Mouse (Mus musculus) right cerebral cortex, postnatal 25 days (tissue): Measurements from ENCODE around the gene Gnpat.

ENCODE experiments used
- DNase-seq: peaks from one replicate; pipeline ENCODE4 v3.0.0; 2022

Gnpat gene

DNA sequence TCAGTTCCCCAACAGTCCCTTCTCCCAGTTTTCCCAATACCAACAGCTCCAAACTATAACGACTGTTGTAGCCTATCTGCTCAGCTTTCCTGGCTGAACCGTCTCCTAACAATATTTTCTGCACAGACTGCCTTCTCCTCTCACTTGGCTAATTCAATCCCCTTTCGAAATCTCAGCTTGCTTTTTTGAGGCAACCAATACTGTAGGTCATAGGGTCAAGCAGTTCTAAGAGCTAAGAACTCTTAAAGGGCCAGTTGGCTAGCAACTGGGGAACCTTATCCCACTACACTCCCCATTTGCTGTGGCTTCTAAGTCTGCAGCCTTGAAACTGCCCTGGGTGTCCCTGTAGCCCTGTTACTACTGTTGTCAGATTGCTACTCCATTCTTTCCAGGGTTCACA is 17.7 kb upstream of the Gnpat start:
- DNase-seq: no peak

DNA sequence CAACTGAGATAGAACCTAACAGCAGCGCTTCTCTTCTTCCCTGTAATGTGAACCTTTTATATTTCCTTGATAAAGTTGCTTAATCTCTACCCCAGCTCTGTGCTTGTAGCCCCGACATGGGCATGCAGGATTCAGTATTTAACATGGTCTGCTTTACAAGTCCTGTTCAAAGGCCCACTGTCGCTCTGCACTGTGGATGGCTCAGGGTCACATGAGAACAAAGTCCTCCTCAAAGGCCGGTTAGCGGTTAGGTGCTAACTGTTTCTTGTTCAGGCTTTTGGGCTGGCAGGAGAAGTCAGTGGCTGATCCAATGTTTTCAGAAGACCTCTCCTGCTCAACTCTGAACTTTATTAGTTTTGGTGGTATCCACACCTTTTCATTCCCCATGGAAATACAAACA is 17.3 kb upstream of the Gnpat start:
- no peak for DNase-seq

DNA sequence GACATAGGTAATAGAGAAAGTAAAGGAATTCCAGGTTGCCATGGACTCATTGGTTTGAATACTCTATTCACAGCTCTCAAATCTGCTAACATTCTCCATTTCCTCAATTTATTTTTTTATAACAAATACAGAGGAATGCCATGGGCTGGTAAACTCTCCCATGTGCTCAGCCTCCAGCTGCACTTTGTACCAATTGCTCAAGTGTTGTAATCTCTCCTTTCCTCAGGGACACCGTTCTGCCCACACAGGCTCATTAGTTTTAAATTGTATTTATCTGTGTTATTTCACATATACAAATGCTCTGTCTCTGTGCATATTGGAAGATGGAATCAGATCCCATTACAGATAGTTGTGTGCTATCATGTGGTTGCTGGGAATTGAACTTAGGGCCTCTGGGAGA is 9.3 kb upstream of the Gnpat start:
- DNase-seq: no peak

DNA sequence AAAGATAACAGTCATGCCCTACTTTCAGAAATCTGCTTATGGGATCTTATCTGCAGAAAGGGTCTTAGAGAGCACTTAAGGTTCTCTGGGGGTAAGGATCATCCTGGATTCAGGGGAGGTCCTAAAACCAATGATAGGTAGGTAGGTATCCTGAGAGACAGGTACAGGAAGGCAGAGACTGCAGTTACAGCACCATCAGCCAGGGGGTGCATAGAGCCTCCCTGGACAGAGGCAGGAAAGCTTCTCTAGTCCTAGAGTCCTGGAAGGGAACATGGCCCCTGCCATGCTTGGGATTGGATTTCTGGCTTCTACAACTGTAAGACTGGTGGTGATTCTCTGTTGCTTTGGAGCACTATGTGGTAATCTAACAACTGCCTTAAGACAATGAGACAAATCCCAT is 3.4 kb upstream of the Gnpat start:
- DNase-seq: no peak

DNA sequence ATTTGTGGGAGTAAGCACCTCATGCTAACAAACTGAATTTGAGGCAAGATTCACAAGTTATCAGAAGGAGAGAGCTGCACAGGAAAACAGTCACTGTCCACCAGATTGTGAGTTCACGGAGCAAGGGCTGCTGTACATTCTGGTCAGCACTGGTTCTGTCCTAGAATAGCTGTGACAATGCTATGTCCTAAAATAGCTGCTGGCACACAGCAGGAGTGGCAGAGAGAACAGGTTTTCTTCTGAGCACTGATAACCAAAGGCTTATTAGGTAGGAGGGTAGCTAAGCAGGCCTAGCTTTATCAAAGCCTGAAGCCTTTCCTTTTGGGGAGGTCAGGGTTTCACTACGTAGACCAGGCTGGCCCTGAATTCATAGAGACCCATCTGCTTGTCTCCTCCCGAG is 2.6 kb upstream of the Gnpat start:
- no peak for DNase-seq

DNA sequence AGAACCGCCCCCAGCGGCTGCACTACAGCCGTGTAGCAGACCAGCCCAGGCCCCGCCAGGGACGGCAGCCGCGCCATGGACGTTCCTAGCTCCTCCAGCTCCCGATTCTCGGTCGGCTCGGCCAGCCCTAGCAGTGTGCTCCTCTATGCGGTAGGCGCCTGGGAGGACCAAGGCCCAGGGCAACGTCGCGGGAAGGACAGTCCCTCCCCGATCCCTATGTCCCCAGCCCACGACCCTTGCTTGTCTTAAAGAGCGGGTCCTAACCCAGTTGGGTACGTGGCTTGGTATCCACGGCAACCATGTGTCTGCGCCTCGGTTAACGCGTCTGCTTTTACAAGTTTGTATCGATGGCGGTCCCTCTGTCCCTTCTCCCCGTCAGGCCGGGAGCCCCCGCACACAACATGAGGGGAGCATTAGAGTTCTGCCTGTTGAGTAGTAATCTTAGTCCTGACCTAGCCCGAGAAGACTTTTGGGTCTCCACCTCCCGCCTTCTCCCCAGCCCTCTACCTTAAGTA is 387 bp downstream of the Gnpat start:
- no peak for DNase-seq

DNA sequence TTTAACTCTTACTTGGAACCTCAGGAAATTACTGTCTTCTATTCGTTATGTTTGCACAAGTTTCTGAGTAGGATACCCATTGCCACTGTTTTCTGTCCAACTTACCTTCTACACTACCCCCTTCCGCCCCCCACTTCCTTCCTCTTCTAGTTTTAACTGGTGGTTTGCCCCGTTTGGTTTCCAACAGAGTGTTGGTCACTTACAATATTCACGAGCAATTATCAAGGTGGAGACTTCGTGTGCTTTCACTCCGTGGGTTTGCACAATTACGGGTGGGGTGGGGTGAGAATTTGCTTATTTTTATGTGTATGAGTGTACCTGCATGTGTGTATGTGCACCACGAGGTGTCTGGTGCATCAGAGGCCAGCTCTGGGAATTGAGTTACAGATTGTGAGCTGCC is 896 bp downstream of the Gnpat start:
- no peak for DNase-seq

DNA sequence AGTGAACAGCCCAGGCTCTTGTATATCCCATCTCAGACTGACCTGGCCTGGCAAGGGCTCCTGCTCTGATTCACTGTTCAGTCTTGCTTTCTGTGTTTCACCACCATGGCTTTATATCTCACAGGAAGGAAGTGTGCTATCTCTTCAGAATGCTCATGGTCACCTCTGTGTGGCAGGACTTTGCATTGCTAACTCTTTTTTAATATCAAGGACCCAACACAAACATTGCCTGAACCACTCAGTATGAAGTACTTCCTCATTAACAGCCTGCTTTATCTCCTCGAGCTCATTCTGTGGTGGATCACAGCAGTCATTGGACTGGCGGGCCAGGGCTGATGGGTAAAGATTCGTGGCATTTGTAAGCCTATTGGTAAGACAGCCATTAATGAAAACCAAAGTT is 3.8 kb downstream of the Gnpat start:
- DNase-seq: no peak

DNA sequence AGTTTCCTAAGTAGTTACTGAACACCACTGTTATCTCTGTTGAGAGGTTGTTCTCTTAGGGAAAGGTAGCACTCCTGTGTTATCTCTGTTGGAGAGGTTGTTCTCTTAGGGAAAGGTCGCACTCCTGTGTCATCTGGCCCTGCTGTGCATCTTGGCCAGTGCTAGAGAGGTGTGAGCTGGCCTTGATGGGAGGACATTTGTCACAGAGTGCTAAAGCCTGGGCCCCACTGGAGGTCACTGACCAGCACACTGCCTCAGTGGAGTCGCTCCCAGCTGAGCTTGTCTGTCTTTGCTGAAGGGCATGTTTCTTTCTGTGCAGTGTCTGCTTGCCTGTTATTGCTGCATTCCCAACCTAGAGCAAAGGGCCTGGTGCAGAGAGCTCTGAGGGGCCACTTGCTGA is 4.3 kb downstream of the Gnpat start:
- DNase-seq: no peak

DNA sequence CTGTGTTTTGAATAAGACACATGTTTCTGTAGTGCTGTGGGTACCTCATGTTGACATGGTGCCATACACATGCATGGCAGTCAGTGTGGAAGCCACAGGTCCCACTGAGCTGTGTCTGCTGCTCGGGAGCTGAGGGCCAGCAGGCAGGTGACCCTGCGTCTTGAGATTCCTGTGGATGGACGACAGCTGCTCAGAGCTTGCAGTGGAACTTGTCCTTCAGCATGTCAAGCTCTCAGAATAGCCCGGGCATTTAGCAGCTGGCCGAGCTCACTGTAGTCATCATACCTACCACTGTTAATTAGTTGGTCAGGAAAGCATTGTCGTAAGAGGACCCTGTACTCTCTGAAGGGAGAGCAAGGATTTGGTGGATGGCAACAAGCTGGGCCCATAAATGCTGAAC is 6.9 kb downstream of the Gnpat start:
- no peak for DNase-seq

DNA sequence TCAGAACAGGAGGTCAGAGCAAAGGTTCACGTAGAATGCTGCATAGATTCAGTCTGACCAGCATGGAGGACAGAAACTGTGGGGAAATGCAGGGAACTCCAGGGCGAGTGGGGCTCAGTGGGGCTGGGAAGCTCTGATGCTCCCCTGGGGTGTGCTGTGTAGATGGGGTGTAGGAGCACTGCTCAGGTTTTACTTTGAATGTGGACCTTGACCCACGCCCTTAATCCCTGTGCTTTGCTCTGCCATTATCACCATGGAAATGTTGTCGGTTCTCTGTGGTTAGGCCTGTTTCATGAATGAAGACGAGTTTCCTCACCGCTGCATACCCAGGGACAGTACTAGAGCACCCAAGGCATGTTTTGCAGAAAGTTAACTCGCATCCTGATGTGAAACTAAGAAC is 8.6 kb downstream of the Gnpat start:
- DNase-seq: no peak

DNA sequence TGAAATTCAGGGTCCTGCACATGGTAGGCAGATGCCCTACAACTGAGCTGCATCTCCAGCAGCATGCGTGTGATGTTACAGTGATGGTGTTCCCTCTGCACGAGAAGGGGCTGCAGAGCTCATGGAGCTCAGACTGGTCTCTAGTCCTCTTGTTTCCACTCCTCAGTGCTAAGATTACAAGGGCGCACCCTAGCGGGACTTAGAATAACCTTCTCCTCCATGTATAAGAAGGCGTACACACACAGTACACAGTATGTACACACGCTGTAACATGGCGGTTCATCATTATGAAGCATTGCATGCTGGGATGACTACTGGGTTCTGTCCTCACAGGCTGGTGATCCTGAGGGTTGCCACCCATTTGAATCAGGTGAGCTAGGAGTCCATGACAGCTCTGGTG is 9.2 kb downstream of the Gnpat start:
- DNase-seq: no peak

DNA sequence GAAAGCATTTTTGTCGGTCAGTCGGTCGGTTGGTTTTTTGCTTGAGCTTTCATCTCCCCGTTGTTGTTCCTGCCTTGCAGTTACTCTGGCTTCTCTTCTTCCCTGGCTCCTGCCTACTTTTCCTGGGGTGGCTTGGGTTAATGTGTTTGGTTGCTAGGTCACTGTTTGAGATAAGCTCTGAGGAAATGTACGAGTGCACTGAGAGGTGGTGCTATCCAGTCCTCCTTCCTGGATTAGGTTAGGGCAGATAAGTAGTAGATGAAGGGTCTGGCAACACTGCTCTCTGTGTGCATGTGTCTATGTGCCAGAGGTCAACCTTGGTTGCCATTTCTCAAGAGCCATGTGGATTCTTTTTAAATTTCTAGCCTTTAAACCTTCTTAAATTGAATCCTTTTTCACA is 9.9 kb downstream of the Gnpat start:
- no peak for DNase-seq

DNA sequence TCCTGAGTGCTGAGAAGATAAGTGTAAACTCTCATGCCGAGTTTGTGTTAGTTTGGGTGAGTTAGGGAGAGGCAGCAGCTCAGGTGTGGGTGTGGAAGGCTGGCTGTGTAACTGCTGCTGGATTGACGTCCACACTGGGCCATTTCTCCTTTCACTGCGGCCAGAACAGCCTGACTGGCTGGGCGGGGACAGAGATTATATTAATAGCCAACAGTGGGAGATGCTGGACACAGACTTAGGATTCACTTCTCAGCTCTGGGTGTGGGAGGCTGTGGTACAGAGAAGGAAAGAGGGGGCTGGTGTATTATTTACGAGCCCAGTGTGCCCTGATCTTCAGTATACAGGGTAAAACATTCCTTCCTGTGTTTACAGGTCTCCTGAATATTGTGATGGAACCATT is 15.3 kb downstream of the Gnpat start:
- DNase-seq: no peak

DNA sequence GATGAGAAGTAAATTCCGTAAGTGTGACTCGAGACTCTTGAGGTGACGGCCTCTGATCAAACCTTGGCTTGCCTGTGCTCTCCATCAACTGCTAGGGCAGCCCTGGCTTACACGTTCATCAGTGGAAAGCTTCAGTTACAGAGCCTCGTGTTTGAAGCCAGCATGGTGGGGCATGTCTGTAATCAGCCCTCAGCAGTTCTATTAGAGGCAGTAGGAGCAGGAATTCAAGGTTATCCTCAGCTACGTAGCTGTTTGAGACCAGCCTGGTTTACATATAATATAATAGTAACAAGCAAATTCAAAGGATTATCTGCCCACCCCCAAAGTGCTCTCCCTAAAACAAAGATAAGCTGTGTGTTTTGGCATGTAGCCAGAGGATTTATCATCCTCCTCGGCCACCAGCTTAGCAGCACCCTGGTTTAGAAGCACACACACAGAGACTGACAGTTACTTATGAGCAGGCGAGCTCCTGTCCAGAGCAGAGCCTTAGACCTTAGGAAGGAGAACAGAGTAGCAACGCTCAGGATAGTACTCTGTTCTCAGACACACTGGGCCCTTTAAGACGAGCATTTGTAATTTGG is 16.2 kb downstream of the Gnpat start:
- no peak for DNase-seq

DNA sequence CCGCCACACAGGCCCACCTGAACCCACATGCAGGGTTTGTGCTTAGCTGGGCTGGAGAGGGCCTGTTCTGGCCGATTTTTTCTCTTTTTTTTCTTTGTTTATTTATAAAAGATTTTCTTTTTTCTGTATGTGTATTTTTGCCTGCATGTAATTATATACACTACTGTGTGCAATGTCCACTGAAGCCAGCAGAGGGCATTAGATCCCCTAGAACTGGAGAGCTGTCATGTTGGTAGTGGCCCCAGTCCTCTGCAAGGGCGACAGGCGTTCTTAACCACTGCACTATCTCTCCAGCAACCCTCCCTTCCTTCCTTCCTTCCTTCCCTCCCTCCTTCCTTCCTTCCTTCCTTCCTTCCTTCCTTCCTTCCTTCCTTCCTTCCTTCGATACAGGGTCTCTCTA is 25.6 kb downstream of the Gnpat start:
- DNase-seq: no peak

DNA sequence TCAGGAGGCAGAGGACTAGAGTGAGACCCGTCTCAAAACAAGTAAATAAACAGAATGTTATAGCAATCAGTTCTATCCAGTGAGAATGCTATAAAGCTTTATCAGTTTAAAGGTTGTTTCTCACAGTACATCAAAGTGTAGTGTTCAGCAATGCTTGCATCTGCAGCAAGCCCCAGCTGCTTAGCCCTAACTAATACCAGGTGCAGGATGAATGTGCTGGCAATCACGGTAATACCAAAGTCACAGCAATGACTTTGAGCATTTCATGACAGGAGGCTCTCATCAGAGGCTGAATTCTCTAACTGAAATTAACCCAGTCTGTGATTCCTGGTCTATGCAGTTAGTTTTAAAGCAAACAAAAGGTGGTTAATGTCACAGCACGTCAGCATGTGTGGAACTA is 29.8 kb downstream of the Gnpat start:
- DNase-seq: no peak

DNA sequence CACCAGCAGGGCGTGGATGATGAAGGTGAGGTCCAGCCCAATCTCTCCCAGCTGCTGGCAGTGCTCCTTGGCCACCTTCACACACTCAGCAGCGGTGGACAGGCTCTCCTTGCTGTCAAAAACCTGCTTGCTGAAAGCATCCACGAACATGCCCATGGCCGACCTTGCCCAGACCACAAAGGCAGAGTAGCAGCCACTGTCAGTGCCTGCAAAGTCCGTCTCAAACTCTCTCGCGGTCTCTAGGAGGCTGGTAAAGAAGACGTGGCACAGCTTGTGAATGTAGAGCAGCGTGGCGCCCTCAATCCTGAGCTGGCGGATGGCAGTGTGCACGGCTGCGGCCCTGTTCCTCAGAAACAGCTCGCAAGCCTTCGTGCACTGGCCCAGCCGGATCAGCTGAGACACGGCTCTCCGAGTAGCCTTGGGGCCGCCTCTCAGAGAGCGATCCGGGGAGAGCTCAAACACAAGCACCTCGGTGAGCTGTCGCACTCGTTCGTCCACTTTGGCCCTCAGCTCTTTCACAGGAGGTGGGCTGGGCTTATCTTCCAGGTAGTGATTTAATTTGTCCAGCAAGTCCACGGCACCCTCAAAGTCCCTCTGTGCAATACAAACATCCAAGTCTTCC is 33.3 kb downstream of the Gnpat start:
- DNase-seq: no peak

DNA sequence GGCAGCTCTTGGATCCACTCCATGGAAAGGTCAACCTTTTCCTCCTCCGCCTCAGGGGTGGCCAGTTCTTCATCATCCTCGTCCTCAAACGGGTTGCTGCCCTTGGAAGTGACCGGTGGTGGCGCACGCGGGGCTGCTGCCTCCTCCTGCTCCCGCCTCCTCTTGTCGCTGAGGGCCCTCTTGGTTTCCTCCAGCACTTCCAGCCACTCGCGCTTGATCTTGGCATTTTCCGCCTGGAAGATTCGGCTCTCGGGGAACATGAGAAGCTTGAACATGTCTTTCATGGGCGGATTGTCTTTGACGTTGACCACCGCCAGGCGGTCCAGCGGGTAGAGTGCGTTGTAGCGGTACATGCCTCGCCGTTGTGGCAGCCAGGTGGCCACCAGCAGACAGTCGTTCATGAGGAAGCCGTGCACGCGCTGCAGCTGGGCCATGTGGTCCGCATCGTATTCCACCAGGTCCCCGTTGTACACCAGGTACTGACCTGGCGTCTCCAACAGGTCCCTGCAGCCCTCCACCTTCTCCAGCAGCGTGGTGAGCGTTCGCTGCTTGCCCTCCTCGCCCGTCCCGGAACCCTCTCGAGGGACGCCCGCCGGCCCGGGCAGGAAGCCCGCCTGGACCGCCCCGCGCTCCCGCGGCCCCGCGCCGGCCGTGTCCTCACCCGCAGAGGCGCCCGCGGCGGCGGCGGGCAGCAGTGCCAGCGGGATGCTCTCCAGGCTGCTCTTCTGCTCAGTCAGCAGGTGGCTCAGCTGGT is 34.0 kb downstream of the Gnpat start:
- DNase-seq: peak; percentile 69

DNA sequence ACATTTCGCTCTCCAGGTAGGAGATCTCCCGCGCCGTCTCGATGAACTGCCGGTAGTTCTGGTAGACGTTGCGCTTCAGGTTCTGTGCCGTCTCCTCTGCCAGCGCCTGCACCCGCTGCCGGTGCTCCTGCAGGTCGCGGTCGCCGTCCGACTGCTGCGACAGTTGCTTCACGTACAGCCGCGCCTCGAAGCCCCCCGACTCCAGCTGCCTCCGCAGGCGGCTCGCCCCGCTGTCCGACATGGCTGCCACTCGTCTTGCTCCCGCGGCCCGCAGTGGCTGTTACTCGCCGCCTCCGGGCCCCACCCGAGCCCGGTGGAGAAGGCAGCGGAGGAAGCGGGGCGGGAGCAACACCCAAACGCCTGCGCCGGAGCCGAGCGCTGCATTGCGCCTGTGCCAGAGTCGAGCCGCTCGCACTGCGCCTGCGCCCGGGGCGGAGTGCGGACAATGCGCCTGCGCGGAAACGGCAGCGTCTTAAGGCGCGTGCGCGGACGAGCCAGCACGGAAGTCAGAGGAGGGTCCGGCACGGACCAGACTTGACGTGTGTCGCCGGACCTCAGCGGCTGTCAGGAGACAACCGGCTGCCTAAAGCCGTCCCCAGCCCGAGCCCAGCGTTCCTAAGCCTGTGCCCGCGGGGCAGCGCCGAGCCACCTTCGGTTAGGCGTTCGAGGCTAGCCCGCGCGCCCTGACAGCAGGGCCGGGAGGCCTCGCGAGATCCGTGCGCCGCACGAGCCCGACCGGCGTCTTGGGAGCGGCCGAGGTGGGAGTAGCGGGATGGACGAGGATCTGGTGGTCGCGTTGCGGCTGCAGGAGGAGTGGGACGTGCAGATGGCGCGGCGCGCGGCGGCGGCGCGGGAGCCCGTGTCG is 34.8 kb downstream of the Gnpat start, which contains the start of the genes Exoc8 and Sprtn:
Gene Exoc8, minus strand, starts transcription at position 320 of the 865 bp plus-strand sequence.
Gene Sprtn, plus strand, starts transcription at position 501 of the 865 bp plus-strand sequence.
- peak; percentile 99 for DNase-seq

DNA sequence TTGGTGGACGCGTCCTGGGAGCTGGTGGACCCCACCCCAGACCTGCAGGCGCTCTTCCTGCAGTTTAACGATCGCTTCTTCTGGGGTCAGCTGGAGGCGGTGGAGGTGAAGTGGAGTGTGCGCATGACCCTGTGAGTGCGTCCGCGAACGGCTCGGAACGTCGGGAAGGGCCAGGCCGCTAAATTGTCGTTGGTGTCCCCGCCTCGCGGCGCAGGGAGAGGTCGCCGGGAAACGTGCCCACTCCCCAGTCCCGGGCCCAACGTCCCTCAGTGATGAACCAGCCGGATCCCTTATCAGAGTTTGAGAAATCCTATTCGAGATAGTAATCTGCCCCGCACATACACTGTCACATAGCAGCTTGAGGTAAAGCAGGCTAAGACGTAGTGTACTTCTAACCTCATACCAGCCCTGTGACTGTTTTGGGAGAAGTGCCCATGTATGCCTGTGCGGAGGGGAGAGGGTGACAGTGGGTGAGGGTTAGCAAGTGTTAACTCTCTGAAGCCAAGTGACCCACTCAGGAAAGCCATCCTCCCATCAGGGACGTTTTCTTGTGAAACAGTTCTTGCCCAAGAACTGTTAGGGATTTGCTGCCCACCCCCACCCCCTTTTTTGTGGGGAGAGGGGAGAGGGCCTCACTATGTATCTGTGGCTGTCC is 35.5 kb downstream of the Gnpat start:
- no peak for DNase-seq

DNA sequence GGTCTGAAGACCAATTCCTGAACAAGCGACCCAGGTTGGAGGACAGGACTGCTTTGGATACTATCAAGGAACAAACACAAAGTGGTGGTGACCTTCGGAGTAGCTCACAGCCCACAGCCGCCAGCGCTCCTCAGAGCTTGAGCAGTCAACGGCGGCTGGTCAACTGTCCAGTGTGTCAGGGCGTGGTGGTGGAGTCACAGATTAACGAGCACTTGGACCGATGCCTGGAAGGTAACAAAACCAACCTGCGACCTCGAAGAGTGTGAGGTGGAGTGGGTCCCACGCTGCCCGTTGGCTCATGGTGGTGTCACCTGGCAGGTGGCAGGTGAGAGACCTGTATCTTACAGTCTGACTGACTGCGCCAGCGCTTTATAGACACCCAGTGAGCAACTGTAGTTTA is 40.4 kb downstream of the Gnpat start:
- no peak for DNase-seq

DNA sequence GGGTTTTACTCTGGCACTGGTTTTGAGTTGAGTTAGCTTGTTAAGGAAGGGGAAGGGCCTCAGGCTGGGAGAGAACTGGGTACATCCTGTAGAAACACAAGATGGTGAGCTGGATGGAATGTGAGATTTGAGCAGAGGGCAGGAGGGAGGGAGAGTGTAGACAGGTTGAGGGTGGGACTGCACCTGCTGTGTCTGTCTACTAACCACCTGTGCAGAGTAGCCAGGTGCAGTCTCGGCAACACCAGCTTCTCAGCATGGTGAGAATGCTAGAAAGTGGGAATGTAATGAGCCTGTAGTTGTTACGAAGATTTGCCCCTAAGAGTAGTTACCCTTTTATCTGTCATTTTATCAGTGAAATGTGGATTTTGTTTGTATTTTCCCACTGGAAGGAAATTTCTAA is 42.6 kb downstream of the Gnpat start:
- no peak for DNase-seq
